Mouse (Mus musculus): Measurements from ENCODE around the gene Paxx. TPM values are rescaled to one million over a fixed set of nuclear protein-coding genes. Genes with fewer than 3 reads are reported as not detected.
A peak's percentile ranks its signal among the peaks of the same experiment; 100 is the strongest.

The Paxx gene
- polyA plus RNA-seq, 1 experiment from 2014 or later: 93.2 TPM

DNA sequence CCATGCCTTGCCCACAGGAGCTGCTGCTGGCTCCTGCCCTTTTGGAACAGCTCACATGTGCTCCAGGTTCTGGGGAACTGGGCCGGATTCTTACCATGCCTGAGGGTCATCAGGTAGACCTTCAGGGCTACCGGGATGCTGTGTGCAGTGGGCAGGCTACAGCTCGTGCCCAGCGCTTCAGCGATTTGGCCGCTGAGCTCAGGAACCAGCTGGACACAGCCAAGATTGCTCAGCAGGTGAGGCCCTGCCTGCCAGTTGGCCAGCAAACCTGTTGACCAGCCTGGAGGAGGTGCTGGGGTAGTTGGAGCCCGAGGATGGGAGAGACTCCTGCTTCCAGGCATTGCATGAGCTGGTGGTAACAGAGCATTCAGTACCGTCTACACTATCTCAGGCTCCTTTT is 26.6 kb downstream of the Paxx start:
- peaks cover 14% of the 10 kb centered on the region for H3K4me1 ChIP-seq (ENCODE audit: control insufficient read depth, insufficient read depth, low read length)
- H3K9me3 ChIP-seq (replicated peaks; ENCODE audit: control insufficient read depth, low read length): no peaks in the 10 kb centered on the region
- no peak overlapping the region for H3K9ac ChIP-seq (ENCODE audit: low read length)
- H3K4me2 ChIP-seq (ENCODE audit: low read length): no peak overlapping the region
- H3K4me3 ChIP-seq (ENCODE audit: low read depth, low read length): no peak overlapping the region
- ATAC-seq (no peak), DNase-seq (ENCODE audit: low spot score) (no peak)
- no peaks in the 10 kb centered on the region for H3K27me3 ChIP-seq (replicated peaks; ENCODE audit: control insufficient read depth, insufficient read depth, low read length)
- H3K27ac ChIP-seq (ENCODE audit: low read depth, low read length): no peak overlapping the region
- peaks cover 63% of the 10 kb centered on the region for H3K36me3 ChIP-seq (ENCODE audit: control insufficient read depth, insufficient read depth, low read length)
- 88% methylated on average over 8 of the region's 8 CpGs for WGBS

DNA sequence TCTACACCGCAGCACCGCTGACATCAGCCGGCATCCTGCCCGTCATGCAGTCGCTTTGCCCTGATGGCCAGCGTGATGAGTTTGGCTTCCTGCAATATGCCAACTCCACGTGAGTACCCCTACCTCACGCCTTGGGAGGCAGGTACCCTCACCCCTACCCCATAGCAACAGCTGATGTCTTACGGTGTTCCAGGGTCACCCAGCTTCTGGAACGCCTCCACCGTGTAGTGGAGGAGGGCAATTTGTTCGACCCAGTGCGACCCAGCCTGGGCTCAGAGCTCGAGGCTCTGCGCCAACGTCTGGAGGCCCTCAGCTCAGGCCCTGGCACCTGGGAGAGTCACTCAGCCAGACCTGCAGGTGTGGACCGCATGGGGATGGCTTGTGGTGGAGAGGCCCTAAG is 27.8 kb downstream of the Paxx start:
- ATAC-seq: no peak
- no peak overlapping the region for H3K4me2 ChIP-seq (ENCODE audit: low read length)
- no peak overlapping the region for H3K27ac ChIP-seq (ENCODE audit: low read depth, low read length)
- no peak overlapping the region for H3K4me3 ChIP-seq (ENCODE audit: low read depth, low read length)
- 92% methylated on average over 17 of the region's 17 CpGs for WGBS
- peaks cover 51% of the 10 kb centered on the region for H3K36me3 ChIP-seq (ENCODE audit: control insufficient read depth, insufficient read depth, low read length)
- peaks cover 16% of the 10 kb centered on the region for H3K4me1 ChIP-seq (ENCODE audit: control insufficient read depth, insufficient read depth, low read length)
- DNase-seq (ENCODE audit: low spot score): no peak
- H3K9ac ChIP-seq (ENCODE audit: low read length): no peak overlapping the region
- H3K9me3 ChIP-seq (replicated peaks; ENCODE audit: control insufficient read depth, low read length): no peaks in the 10 kb centered on the region
- H3K27me3 ChIP-seq (replicated peaks; ENCODE audit: control insufficient read depth, insufficient read depth, low read length): no peaks in the 10 kb centered on the region

DNA sequence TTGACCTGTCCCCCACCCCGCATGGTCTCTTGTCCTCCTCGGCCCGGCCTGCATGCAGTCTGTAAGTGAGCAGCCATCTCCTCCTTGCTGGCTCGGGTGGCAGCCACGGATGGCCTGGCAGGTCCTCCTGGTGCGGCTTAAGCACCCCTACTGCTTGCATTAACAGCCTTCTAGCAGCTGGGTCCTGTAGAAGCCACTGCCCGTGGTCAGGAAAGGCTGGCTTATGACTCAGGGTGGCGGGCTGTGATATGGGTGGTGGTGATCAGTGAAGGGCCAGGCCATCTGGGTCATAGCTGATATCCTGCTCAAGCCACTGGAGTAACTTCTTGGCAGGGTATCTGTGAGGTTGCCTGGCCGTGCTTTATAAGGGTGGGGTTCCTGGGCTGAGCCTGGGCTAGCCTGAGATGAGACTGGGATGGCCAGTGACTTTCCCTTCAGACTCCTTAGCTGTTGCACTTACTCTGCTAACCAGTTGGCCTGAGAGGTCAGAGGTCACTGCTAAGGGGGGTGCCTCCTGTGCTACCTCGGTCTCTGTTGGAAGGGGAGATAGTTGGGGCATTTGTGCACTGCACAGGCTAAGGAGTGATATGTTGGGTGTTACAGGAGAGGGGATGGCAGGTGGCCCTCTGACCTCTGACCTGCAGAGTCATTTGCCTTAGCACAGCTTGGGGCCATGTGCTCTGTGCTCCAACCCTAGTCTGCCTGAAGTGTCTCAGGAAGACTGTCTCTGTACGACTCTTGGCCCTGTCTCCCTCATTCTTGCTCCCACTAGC is 28.4 kb downstream of the Paxx start:
- Histone ChIP-seq H3K4me3 (ENCODE audit: low read depth, low read length) (no peak overlapping the region), H3K9me3 (replicated peaks; ENCODE audit: control insufficient read depth, low read length) (no peaks in the 10 kb centered on the region), H3K27me3 (replicated peaks; ENCODE audit: control insufficient read depth, insufficient read depth, low read length) (no peaks in the 10 kb centered on the region), H3K27ac (ENCODE audit: low read depth, low read length) (no peak overlapping the region), H3K4me2 (ENCODE audit: low read length) (no peak overlapping the region), H3K9ac (ENCODE audit: low read length) (no peak overlapping the region), H3K36me3 (ENCODE audit: control insufficient read depth, insufficient read depth, low read length) (peaks cover 45% of the 10 kb centered on the region), H3K4me1 (ENCODE audit: control insufficient read depth, insufficient read depth, low read length) (peaks cover 16% of the 10 kb centered on the region)
- 90% methylated on average over 11 of the region's 11 CpGs for WGBS
- no peak for ATAC-seq
- DNase-seq (ENCODE audit: low spot score): no peak

DNA sequence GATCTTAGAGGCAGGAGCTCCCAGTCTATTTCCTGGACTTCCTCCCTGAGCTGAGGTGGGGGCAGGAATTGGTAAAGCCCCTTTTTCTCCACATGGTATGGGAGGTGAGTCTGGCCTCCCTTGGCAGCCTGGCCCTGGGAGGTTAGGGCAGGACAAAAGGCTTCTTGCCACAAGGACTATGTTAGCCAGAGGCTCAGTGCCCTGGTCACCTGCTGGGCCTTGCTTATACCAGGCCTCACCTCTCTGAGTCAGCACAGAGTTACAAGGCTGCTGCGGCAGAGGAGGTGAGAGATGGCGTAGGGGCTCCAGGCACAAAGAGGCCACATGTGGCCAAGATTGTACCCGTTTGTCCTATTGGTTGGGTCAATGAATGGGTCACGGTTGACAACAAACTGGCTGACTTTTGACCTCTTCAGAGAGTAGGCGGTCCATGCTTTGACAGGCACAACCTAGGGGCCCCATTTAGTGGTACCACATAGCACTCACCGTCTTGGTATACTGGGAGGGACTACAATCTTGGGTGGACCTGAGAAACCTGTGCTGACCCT is 29.5 kb downstream of the Paxx start:
- DNase-seq (ENCODE audit: low spot score) (no peak), ATAC-seq (no peak)
- Histone ChIP-seq H3K27me3 (replicated peaks; ENCODE audit: control insufficient read depth, insufficient read depth, low read length) (no peaks in the 10 kb centered on the region), H3K27ac (ENCODE audit: low read depth, low read length) (no peak overlapping the region), H3K4me3 (ENCODE audit: low read depth, low read length) (no peak overlapping the region), H3K9me3 (replicated peaks; ENCODE audit: control insufficient read depth, low read length) (no peaks in the 10 kb centered on the region), H3K4me1 (ENCODE audit: control insufficient read depth, insufficient read depth, low read length) (peaks cover 16% of the 10 kb centered on the region), H3K9ac (ENCODE audit: low read length) (no peak overlapping the region), H3K36me3 (ENCODE audit: control insufficient read depth, insufficient read depth, low read length) (peaks cover 34% of the 10 kb centered on the region), H3K4me2 (ENCODE audit: low read length) (no peak overlapping the region)
- WGBS: 72% methylated on average over 6 of the region's 6 CpGs

DNA sequence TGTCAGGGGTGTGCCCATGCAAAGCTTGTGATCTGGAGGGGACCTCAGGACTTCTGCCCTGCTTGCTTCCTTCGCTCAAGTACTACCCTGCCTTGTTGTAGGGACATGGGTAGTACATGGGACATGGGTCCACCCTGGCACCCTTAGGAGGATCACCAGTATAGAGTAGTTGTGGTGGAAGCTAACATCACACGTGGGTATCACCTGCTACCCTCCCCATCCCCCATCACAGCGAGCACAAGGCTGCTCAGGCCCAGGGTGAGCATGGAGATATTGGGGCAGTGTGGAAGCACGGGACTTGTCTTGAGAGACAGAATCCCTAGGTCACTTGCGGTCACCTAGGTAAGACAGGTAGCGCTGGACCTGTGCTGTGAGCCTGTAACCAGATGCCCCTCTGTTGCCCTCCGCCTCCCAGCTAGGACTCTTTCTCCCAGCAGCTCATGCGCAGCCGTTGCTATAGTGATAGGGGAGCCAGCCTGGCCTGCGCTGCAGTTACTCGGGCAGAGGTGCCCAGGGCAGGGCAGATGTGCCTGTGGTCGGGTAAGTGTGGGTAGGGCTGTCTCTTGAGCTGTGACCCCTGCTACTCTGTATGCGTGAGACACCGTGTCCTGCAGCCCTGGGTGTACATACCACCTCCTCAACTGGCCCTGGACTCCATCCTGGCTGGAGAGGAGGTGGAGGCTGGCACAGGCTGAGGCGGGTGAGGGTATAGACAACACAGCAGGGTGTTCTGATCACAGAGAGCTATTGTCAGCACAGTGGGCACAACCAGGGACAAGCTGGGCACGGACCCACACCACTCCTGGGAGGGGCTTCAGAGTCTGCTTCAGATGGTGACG is 30.3 kb downstream of the Paxx start:
- H3K4me3 ChIP-seq (ENCODE audit: low read depth, low read length): no peak overlapping the region

DNA sequence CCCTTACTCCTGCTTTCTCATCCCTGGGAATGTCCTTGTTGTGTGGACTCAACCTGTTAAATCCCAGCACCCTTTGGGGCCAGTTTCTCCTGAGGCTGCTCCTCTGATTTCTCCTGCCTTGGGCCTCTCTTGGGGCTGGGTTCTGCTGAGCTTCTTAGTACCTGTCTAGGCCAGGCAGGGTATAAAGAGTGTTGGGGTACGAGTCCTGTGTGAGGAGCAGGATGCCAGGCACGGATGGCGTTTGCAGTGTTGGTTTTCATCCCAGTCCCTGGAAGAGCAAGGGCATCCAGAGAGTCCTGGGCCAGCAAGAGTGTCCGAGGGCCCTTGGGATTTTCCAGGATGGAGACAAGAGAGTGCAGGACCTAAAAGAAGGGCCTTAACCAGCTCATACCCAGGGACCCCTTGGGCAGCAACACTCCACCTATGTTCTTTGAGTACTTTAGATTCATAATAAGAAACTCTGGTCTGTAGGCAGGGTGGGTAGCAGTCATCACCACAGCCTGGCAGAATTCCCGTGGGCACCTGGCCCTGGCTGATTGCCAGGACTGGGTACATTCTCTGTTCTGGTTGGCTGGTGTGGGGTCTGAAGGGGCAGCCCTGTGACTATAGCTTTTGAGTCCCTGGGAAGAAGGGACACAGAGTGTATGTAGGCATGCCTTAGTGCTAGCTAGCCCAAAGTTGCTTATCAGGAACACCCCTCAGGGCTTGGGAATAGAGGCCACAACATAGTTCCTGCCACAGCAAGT is 31.3 kb downstream of the Paxx start:
- no peak overlapping the region for H3K27ac ChIP-seq (ENCODE audit: low read depth, low read length)
- peaks cover 16% of the 10 kb centered on the region; the same call in 1 of the 2 replicates for H3K36me3 ChIP-seq (ENCODE audit: control insufficient read depth, insufficient read depth, low read length)
- H3K27me3 ChIP-seq (replicated peaks; ENCODE audit: control insufficient read depth, insufficient read depth, low read length): no peaks in the 10 kb centered on the region
- no peak for DNase-seq (ENCODE audit: low spot score)
- peak overlapping the region; percentile 82 for H3K4me3 ChIP-seq (ENCODE audit: low read depth, low read length)
- WGBS: 61% methylated on average over 5 of the region's 5 CpGs
- H3K4me1 ChIP-seq (ENCODE audit: control insufficient read depth, insufficient read depth, low read length): peaks cover 16% of the 10 kb centered on the region
- peak overlapping the region; percentile 78 for H3K4me2 ChIP-seq (ENCODE audit: low read length)
- H3K9me3 ChIP-seq (replicated peaks; ENCODE audit: control insufficient read depth, low read length): no peaks in the 10 kb centered on the region
- no peak for ATAC-seq
- peak overlapping the region; percentile 90 for H3K9ac ChIP-seq (ENCODE audit: low read length)

More for the DNA sequence above, 30.3 kb downstream of the Paxx start:
- Histone ChIP-seq H3K27me3 (replicated peaks; ENCODE audit: control insufficient read depth, insufficient read depth, low read length) (no peaks in the 10 kb centered on the region), H3K27ac (ENCODE audit: low read depth, low read length) (no peak overlapping the region), H3K9ac (ENCODE audit: low read length) (0 out of 2 replicates have a peak overlapping the region, but pooled peaks have one; percentile 17), H3K9me3 (replicated peaks; ENCODE audit: control insufficient read depth, low read length) (no peaks in the 10 kb centered on the region), H3K4me1 (ENCODE audit: control insufficient read depth, insufficient read depth, low read length) (peaks cover 16% of the 10 kb centered on the region), H3K36me3 (ENCODE audit: control insufficient read depth, insufficient read depth, low read length) (peaks cover 26% of the 10 kb centered on the region), H3K4me2 (ENCODE audit: low read length) (no peak overlapping the region)
- DNase-seq (ENCODE audit: low spot score): no peak
- WGBS: 70% methylated on average over 17 of the region's 17 CpGs
- no peak for ATAC-seq

DNA sequence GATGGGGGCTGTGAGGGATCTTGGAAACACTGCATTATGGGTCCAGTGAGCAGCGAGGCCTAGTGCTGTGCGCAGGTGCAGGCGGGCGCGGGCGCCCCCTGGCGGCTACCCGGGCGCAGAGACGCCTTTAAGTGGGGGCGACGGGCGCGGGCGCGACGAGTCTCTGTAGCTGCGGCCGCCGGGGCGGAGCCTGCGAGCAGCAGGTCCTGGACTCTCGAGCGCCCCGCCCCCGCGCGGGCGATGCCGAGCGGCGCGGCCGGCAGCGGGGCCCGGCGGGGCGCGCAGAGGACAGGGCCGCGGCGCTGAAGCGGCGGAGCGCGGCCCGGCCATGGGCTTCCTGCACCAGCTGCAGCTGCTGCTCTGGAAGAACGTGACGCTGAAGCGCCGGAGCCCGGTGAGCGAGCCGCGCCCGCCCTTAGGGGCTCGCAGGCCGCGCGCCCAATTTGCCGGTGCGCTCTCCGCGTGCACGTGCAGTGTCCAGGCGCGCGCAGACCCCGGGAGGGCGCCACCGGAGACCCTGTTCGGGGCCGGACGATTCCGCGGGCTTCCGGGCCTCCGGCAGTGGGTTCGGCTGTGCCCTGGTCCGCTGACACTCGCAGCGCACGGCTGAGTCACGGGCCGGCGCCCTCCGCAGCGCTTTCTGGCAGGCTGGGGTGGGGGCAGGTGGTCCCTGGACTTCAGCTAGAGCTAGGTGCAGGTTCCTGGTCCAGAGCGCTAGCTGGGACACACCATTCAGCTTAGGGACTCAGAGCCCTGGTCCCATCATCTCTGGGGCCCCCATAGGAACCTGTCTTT is 32.3 kb downstream of the Paxx start, which contains the start of gene Abca2:
Gene Abca2, plus strand, starts transcription at position 262 of the 795 bp plus-strand sequence.
- ATAC-seq (peak; percentile 95), DNase-seq (ENCODE audit: low spot score) (peak; percentile 97)
- peak within 1 kb of the TSS; percentile 75 for H3K27ac ChIP-seq (ENCODE audit: low read depth, low read length)
- H3K27me3 ChIP-seq (replicated peaks; ENCODE audit: control insufficient read depth, insufficient read depth, low read length): no peaks in the 10 kb centered on the region
- peak within 1 kb of the TSS; percentile 82 for H3K4me3 ChIP-seq (ENCODE audit: low read depth, low read length)
- under 1% methylated on average over 87 of the region's 89 CpGs for WGBS
- no peaks in the 10 kb centered on the region for H3K9me3 ChIP-seq (replicated peaks; ENCODE audit: control insufficient read depth, low read length)
- peak within 1 kb of the TSS; percentile 78 for H3K4me2 ChIP-seq (ENCODE audit: low read length)
- H3K9ac ChIP-seq (ENCODE audit: low read length): peak within 1 kb of the TSS; percentile 90
- H3K36me3 ChIP-seq (ENCODE audit: control insufficient read depth, insufficient read depth, low read length): peaks cover 8% of the 10 kb centered on the region; the same call in 1 of the 2 replicates
- H3K4me1 ChIP-seq (ENCODE audit: control insufficient read depth, insufficient read depth, low read length): peaks cover 16% of the 10 kb centered on the region

DNA sequence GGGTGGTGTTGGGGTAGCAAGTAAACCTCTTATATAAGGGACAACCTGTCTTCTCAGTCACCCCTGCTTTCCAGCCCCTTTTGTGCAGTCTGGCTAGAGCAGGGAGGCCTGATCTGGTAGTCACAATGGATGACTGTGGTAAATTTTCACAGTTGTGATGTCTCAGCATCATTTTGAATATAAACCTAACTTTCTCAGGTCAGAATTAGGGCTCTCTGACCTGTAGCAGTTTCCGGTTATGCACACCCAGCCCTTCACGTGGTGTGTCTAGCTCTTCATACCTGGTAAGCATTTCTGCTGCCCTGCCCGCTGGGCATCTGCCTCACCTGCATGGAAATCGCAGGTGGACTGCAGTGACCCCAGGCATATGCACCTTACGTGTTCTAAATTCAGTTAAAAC is 33.6 kb downstream of the Paxx start:
- H3K27ac ChIP-seq (ENCODE audit: low read depth, low read length): no peak overlapping the region
- H3K4me1 ChIP-seq (ENCODE audit: control insufficient read depth, insufficient read depth, low read length): peaks cover 16% of the 10 kb centered on the region
- H3K4me2 ChIP-seq (ENCODE audit: low read length): no peak overlapping the region
- WGBS: 93% methylated on average over 5 of the region's 5 CpGs
- ATAC-seq (no peak), DNase-seq (ENCODE audit: low spot score) (no peak)
- no peaks in the 10 kb centered on the region for H3K9me3 ChIP-seq (replicated peaks; ENCODE audit: control insufficient read depth, low read length)
- no peaks in the 10 kb centered on the region for H3K36me3 ChIP-seq (ENCODE audit: control insufficient read depth, insufficient read depth, low read length)
- H3K27me3 ChIP-seq (replicated peaks; ENCODE audit: control insufficient read depth, insufficient read depth, low read length): no peaks in the 10 kb centered on the region; the same call in 1 of the 2 replicates
- H3K9ac ChIP-seq (ENCODE audit: low read length): no peak overlapping the region
- H3K4me3 ChIP-seq (ENCODE audit: low read depth, low read length): no peak overlapping the region

Data from forebrain, embryonic 14.5 days (tissue).